Mouse (Mus musculus) bone marrow, adult 2 months (tissue): ENCODE results near the gene Tm4sf4.

ENCODE experiments used
- CTCF ChIP-seq: fragments of 200-500 bp; IDR thresholded peaks from 2 replicates; pipeline ENCODE4 v1.5.1; 2011; ENCODE audit warnings: low read length, control low read depth; ENCODE audit not compliant: control insufficient read depth, insufficient read depth
- POLR2A ChIP-seq: fragments of 200-500 bp; IDR thresholded peaks from 2 replicates; pipeline ENCODE4 v1.6.1; 2011; ENCODE audit warnings: low read depth, mild to moderate bottlenecking, control low read depth, low read length, borderline replicate concordance; ENCODE audit not compliant: control insufficient read depth

GRCm38 (mm10) chr3:57480640-57481039 is 55.5 kb downstream of the Tm4sf4 start:
- TF ChIP-seq CTCF (no peak), POLR2A (no peak)
